Mouse (Mus musculus): ENCODE measurements at regions not wholly inside any gene's neighbourhood (a gene's known extent, or its start where the extent isn't known, plus 50 kb on each side); places are given as distances from the start of the nearest gene placed in this dataset.
"Not testable (repeated sequence)": the region's sequence is repeated elsewhere in the genome, so short reads cannot be mapped to it uniquely, and the experiment has no call there.

- DNase-seq, result no peak
These were observed 58.1 kb upstream of the Fshb start for GRCm38 (mm10) chr2:107117564-107117963.

- DNase-seq, result no peak
These were observed 59.4 kb upstream of the Fshb start for GRCm38 (mm10) chr2:107118711-107119474.

GRCm38 (mm10) chr2:107119697-107120096, 60.2 kb upstream of the Fshb start:
- DNase-seq, result no peak

GRCm38 (mm10) chr2:107133186-107133585, 73.7 kb upstream of the Fshb start:
- no peak for DNase-seq

GRCm38 (mm10) chr2:107149317-107149716, 89.9 kb upstream of the Fshb start:
- no peak for DNase-seq

- no peak for DNase-seq
These were observed 90.4 kb upstream of the Fshb start for GRCm38 (mm10) chr2:107149851-107150250.

GRCm38 (mm10) chr2:107150373-107150772, 90.9 kb upstream of the Fshb start:
- DNase-seq, result no peak

- no peak for DNase-seq
These were observed 92.4 kb upstream of the Fshb start for GRCm38 (mm10) chr2:107151878-107152277.

- DNase-seq, result not testable (repeated sequence)
These were observed 99.5 kb upstream of the Fshb start for GRCm38 (mm10) chr2:107158836-107159402.

- DNase-seq, result peak; percentile 7
These were observed 114.7 kb upstream of the Kcna4 start for GRCm38 (mm10) chr2:107175721-107176120.

- DNase-seq, result no peak
These were observed 107.4 kb upstream of the Kcna4 start for GRCm38 (mm10) chr2:107183066-107183465.

GRCm38 (mm10) chr2:107184864-107185263, 105.6 kb upstream of the Kcna4 start:
- no peak for DNase-seq

GRCm38 (mm10) chr2:107201856-107202473, 88.5 kb upstream of the Kcna4 start:
- no peak for DNase-seq

GRCm38 (mm10) chr2:107202474-107202858, 88.0 kb upstream of the Kcna4 start:
- DNase-seq, result no peak

- DNase-seq, result no peak
These were observed 68.9 kb upstream of the Kcna4 start for GRCm38 (mm10) chr2:107221544-107221943.

- DNase-seq, result no peak
These were observed 65.8 kb upstream of the Kcna4 start for GRCm38 (mm10) chr2:107224679-107225078.

GRCm38 (mm10) chr2:107227486-107227885, 63.0 kb upstream of the Kcna4 start:
- no peak for DNase-seq

- DNase-seq, result no peak
These were observed 62.2 kb upstream of the Kcna4 start for GRCm38 (mm10) chr2:107228287-107228686.

GRCm38 (mm10) chr2:107231680-107232079, 58.8 kb upstream of the Kcna4 start:
- no peak for DNase-seq

GRCm38 (mm10) chr2:107232885-107233284, 57.6 kb upstream of the Kcna4 start:
- DNase-seq, result no peak

Data from kidney, postnatal 14 days (tissue).